Mouse (Mus musculus) ZHBTc4 (cell line): ENCODE measurements around the gene Rrad.
"Not testable (repeated sequence)": the region's sequence is repeated elsewhere in the genome, so short reads cannot be mapped to it uniquely, and the experiment has no call there.

Source experiments
- DNase-seq: peaks from one replicate; pipeline ENCODE4 v3.0.0-alpha.2; 2011; ENCODE audit warnings: low read depth, low spot score

Rrad gene

DNA sequence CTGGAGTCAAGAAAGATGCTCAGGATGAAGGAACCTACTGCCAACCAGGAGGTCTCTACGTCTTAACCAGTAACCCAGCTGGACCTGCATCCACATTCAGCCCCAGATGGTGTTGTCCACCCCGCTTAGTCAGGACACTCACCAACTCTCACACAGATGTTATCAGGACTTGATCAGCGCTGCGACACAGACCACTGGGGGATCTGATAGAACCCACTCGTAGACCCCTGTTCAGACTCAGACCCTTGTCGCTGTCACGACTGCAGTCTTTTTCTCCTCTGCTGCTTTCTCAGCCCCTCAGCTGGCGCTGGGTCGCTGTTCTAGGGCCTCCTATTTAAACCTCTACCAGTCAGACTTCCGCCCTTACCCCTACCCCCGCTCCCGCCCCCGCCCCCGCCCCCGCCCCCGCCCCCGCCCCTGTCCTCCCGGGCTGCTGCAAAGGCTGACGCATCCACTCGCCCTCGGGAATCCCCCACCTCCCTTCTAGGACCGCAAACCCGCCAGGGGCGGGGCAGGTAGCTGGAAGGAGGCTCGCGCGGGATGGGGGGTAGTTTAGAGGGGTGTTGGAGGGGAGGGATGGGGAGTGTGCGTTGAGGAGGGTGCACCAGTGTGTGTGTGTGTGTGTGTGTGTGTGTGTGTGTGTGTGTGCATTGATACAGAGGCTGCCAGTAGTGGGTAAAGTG is at the start of gene Rrad:
Gene Rrad, minus strand, starts transcription at position 347 of the 683 bp plus-strand sequence.
- peak; percentile 55 for DNase-seq

DNA sequence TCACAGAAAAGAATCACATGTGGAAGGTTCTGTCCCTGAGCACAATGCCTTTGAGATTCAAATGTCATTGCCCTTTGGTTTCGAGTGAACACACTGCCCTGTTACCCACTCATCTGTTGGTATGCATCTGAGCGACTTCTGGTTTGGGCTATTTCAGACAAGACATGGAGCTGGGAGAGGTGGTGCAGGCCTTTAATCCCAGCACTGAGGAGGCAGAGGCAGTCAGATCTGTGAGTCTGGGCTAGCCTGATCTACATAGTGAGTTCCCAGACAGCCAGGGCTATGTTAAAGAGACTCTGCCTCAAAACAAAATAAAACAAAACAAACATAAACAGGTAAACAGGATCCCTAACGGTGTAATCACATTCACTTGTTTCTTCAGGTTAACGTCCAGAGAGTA is 24.5 kb upstream of the Rrad start:
- DNase-seq, result no peak

DNA sequence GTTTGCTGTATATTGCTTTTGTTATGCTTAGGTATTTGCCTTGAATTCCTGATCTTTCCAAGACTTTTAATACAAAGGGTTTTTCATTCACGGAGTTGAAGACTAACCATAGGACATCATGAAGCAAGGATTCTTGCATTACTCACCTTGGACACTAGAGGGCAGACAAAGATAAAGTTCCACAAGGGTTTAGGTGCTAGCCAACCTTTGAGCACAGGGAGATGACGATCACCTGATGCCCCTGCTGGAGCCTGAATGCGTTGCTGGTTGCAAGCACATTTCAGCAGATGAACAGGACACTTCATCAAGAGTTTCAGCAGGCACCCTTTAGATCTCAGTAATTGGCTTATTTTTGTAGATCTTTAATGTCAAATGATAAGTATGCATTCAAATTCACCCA is 23.9 kb upstream of the Rrad start:
- DNase-seq, result peak; percentile 95

DNA sequence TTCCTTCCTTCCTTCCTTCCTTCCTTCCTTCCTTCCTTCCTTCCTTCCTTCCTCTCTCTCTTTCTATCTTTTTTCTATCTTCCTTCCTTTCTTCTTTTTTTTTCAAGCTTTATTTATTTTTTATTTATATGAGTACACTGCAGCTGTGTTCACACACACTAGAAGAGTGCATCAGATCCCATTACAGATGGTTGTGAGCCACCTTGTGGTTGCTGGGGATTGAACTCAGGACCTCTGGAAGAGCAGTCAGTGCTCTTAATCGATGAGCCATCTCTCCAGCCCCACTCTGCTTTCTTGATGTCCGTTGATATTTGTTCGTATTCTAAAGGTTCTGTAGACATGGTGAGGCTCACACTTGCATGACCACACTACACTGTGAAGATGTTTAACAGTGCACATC is 13.1 kb upstream of the Rrad start:
- DNase-seq, result not testable (repeated sequence)

DNA sequence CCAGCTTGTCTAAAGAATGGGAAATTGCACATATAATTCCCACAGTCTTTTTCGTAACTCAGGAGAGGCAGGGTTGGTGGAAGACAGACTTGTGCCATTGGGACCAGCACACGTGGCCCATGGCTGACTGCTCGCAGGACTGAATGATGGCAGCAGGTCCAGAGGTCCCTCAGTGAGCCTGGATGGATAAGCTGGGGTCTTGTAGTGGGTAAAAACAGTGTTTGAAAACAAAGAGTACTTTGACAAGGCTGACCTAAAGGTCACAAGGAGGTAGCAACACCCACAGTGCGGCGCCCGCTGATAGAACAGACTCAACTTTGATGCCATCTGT is 11.2 kb upstream of the Rrad start:
- no peak for DNase-seq

DNA sequence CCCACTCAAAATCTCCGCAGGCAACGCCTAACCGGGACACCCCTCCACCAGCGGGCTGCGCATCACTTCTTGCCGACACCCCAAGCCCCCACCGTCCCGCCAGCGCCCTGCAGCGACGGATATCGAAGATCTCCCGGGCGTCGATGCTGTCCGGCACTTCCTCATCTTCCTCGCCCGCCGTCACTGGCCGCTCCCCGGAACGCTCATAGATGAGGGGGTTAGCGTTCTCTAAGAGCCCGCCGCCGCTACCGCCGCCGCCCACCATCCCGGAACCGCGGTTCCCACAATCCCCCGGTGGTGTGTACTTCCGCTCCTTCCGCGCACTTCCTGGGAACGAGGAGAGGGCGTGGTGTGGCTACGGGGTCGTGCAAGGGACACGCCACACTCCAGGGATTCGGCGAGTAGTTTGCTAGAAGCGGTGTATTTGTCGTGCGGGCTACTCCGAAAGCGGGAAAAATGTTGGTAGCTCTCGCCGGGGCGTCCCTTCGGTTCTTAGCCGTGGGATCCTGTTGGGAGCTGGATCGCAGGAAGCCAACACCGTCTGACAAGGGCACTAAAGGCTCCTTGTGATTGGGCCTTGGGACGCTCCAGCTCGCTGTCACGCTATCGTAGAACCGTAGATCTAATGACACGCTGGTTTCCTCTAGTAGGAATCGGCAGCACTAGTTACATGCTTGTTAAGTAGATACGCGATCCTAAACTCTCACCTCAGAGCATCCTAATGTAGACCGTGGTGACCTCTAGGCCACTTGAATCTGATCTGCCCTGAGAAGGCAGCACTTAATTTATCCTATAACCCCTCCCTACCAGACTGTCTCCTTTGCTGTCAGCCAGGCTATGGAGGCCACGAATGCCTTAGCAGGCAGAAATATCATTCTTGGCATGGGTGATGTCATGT is 10.5 kb upstream of the Rrad start, which contains the start of gene Ciao2b:
Gene Ciao2b, minus strand, starts transcription at position 540 of the 898 bp plus-strand sequence.
- peak; percentile 92 for DNase-seq

DNA sequence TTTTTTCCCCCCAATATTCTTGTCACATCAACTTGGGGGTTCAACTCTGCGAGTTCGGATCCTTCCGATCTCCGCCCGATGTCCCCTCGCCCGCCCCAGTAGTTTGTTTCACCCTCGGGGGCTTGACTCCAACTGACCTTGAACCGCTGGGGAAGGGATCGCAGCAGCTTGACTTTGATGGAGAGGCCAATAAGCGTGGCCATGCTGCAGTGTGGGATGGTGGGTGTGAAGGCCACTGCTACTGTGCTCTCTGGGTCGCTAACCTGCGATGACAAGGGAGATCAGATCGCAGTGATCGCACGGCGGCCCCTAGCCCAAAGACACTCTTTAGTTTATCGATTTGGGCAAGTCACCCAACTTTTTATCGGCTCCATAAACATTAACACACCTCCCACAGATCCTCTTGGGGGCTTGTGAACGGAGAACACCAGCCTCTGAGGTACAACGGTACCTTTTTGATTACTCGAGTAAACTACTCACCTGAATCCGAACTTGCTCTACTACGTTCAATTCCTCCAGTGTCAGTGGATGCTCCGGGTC is 9.8 kb upstream of the Rrad start:
- DNase-seq, result no peak

DNA sequence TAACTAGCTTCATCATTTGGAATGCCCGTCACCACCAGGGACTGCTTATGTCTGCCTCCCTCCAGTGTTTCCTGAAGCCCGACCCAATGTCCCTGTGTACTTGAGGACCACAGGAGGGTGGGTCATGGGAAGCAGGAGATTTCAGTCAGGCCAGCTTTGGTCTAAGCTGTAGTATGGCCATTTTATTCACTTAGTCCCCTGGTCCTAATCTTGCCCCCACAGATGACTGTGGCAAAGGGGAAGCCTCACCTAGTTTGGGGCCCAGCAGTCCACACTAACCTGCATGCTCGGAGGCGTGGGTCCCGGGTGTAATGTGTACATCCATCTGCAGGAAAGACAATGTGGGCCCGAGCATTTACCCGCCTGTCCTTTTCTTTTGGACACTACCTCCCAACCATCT is 9.1 kb upstream of the Rrad start:
- no peak for DNase-seq

DNA sequence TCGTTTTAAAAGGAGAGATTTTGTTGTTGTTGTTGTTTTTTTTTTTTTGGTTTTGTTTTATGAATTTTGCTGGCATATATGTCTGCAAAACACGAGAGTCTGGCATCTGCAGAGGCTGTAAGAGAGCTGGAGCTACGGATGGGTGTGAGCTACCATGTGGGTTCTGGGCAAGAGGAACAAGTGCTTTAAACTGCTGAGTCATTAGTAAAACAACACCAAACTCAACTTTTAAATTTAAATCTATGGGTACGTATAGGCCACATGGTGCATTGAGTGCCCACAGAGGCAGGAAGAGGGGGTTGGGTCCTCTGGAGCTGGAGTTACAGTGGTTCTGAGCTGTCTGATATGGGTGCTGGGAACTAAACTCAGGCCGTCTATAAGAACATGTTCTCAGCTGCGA is 6.9 kb upstream of the Rrad start:
- no peak for DNase-seq

DNA sequence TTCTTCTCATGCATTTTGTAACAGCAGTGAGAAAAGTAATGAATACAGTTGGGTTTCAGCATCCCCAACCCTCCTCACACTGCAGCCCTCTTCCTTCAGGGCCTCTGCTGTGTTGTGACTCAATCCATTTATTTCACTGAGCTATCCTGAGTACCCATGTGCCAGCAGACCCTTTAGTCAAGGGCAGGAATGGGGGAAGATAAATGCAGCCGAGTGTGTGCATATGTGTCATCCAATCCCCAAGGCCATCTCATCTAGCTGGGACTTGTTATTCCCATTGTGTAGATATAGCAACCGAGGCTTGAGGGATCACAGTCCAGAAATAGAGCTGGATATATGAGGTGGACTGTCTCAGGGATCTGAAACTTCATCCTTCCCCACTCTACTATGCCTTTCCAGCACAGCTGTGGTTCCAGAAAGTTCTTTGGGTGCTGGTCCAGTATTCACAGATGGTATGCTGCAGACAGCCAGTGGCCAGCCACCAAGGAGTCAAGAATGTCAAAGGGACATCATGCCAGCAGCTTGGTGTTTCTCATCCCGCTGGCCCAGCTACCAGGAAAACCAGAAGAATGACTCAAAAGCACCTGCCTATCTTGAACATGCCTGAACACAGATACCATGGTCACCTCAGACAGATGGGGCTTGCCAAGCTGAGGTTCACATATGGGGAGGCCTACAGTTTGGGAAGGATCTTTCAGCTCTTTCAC is 4.0 kb upstream of the Rrad start:
- DNase-seq, result no peak

DNA sequence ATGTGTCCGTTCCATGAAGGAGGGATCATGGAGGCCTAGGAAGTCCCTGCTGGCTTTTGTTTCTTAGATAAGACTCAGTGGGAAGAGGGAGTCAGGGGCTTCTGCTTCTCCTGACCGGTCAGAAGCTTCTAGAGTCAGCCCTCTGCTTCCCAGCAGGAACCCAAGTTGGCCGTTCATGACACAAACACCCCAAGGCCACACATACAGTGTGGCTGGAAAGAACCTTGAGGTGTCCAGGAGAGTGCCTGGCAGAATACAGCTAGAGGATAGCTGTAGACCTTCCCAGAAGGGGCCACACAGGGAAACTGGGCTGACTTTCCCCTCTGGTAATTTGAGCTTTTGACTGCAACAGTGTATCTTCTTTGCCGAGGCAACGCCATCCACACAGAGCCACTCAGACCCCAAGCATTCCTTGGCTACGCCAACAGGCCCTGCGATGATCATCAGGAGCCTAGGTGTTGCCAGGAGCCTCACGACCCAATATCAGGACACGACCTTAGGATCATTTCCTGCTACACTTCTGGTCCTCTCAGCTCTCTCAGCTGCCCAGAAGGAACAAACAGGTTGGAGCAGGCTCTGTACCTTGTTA is 2.1 kb upstream of the Rrad start:
- no peak for DNase-seq

DNA sequence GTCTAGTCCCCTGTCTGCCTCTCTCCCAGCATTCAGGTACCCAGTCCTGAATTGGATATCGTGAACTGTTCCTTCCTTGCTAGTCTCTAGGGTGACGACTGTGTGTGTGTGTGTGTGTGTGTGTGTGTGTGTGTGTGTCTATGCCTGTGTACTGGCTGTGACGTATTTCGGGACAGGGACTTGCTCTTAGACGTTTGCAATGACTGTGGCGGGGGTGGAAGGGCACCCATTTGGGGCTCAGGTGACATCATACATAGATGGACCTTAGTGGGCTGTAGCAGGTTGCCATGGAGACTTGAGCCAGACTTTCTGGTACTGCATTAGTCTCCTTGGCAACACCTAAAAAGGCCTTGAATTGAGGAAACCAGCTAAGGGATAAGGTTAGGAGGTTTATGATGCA is 1.4 kb upstream of the Rrad start:
- DNase-seq, result no peak

DNA sequence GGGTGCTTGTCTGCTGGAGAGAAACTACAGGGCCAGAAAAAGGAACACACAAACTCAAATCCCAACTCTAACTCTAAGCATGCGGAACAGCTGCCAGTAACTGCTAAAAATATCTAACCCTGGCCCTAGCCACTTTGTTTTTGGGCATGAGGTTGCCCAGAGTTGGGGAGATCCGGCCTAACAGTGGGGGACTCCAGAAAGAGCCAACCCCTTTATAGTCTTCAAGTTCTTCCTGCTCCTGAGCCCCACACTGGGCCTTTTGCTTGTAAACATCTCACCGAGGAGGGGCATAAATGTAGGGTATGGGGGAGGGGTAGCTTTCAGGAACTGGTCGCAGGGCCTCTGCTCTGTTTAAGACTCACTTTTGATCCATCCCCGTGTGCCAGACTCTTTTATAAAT is 848 bp upstream of the Rrad start:
- no peak for DNase-seq

DNA sequence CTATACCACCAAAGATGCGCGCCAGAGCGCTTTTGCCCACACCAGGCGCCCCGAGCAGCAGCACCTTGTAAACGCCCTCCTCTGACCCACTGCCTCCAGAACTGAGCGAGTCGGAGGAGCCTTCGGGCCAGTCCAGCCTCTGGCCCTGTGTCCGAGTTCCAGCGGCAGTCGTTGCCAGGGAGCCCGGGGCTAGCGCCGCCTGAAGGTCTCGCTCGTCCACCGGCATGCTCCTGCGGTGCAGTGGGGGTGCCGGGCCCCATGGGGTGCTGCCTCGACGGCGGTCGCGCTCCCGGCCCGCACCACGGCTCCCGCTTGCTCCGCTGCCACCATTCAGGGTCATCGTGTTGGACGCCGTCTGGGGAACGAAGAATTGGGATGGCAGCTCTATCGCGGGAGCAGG is 553 bp downstream of the Rrad start:
- DNase-seq, result peak; percentile 18

DNA sequence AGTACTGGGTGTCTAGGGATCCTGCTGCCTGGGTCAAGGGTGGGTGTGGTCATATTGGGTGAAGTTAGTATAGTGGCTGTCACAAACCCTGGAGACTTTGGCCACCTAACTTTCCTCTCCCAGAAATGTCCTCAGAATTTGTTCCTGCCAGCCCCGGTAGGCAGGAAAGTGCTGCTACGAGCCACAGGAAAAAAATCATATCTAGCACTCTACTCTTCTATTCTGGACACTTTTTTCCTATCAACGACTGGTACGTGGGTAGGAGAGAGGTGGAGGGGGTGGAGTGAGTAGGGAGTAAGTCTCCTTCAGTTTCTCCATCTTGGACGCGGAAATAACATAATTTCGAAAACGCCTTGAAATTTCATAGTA is 1.0 kb downstream of the Rrad start:
- no peak for DNase-seq

DNA sequence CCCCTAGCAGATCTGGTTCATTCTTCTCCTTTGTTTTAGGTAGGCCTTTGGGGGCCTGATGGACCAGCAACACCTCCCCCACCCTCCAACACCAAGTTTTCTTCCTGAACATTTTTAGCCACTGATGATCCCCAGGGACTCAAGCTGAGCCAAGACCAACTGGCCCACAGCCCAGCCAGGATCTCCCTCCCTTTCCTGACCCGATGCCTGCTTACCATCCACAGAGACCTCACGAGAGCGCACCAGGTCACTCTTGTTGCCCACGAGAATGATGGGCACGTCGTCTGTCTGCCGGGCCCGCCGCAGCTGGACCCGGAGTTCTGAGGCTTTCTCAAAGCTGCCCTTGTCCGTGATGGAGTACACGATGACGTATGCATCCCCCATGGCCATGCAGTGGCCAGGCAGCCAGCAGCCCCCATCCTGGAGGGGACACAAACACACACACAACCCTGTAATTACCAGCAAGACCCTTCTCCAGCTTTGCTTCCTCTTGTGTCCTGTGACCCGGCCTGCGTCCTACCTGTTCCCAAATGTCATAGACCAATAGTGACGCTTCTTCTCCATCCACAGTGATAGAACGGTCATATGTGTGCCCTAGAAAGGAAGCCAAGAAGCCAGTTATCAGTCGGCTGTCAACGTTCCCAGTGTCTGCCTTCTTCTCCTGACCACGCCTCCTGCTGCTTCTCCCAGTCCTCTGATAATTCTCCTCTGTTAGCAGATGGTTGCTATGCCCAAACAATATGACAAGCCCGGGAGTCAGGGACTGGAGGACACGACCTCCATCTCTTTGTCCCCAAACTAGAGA is 1.6 kb downstream of the Rrad start:
- DNase-seq, result no peak

DNA sequence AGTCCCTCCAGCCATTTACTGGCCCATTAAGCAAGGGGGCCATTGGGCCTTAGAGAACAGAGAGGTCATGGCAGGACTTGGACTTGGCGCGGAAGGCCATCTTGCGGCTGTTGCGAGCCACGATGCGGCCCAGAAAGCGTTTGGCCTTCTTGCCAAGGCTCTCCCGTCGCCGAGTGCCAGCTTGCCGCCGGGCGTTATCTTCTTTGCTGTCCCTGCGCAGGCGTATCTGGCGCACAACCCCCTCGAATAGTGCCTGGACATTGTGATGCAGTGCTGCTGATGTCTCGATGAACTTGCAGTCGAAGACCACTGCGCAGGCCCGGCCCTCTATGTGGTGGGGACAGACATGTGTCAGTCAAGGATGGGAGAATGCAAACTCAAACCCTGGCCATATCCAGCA is 2.7 kb downstream of the Rrad start:
- DNase-seq, result peak; percentile 25

DNA sequence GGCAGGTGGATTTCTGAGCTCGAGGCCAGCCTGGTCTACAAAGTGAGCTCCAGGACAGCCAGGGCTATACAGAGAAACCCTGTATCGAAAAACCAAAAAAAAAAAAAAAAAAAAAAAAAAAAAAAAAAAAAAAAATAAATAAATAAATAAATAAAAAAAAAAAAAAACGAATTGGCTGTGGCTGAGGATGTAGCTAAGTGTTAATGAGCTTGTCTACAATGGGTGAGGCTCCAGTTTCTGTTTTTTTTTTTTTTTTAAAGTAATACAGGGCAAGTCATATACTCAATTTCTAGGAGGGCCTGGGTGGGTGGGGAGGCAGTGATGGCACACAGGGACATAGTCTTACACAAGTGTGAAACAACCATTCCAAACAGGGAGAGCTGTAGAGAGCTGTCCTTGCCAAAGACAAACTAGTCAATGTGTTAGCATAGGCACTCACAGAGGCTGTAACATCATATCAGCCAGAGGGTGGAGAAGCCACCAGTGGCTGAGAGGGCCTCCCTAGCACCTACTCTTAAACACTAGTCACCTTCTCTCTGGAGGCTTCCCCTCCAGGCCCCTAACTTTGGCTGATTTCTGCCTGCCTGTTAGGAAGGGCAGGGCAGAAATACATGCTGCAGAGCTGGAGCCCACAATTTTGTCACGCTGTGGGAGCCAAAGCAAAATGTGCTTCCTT is 3.9 kb downstream of the Rrad start:
- DNase-seq, result no peak

DNA sequence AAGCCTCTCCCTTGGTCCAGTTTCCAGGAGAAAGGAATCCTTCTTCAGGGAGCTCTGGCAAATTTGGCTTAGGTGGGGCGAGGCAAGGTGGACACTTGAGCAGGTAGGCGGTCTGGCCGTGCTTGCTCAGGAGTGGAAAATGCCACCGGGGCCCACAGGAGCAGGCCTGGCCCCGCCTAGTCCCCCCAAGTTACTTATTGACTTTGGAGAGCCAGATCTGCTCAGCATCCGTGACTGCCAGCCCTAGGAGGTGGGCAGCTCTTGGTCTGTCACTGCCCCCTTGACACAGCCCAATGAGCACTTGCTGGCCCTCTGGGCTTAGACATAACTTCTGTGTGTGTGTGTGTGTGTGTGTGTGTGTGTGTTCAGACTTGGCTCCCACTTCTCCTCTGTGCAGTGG is 7.0 kb downstream of the Rrad start, which contains the start of gene Cdh16:
Gene Cdh16, minus strand, starts transcription at position 236 of the 400 bp plus-strand sequence.
- DNase-seq, result no peak

DNA sequence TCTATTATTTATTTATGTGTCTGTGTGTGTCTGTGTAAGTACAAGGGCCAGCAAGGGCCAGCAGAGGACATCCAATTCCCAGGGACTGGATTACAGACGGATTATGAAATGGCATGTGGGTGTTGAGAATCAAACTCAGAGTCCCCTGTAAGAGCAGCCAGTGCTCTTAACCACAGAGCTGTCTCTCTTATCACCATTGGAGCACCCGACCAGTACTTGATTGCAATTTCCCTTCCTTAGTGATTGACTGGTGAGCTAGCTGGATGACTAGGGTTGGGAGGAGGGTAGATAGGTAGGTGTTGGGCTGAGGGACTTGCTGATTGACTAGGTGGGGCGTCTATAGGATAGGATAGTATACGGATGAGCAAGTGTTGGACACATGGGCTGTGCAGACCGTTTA is 10.4 kb downstream of the Rrad start:
- no peak for DNase-seq
